Comparison of ENCODE assay signal across 18 mouse cellular contexts in genomic region chr17:27090068-27090467, GRCm38 (mm10). TPM values are rescaled to one million over a fixed set of nuclear protein-coding genes. Genes with fewer than 3 reads are reported as not detected.
A peak's percentile ranks its signal among the peaks of the same experiment; 100 is the strongest.
DNase-seq lines count a peak whose midpoint lies in the region; ATAC-seq and TF ChIP-seq lines count a peak whose summit lies in the region.
"Had no signal": no experiment of that assay in that cellular context is flagged by ENCODE, and none has a peak within 500 bp of the region (broad histone marks: within the 10 kb centered on the region; RNA-seq: fewer than 3 reads in every experiment).

No protein-coding gene starts in this region.

- no peaks in the 10 kb centered on the region for H3K9me3 ChIP-seq in intestine, embryonic 15.5 days
- no peaks in the 10 kb centered on the region for H3K9me3 ChIP-seq in intestine, postnatal 0 days (ENCODE audit: control insufficient read depth)
- no peaks in the 10 kb centered on the region for H3K9me3 ChIP-seq in limb, embryonic 11.5 days (ENCODE audit: control insufficient read depth, low read length)
- no peaks in the 10 kb centered on the region for H3K9me3 ChIP-seq in hindbrain, embryonic 12.5 days (replicated peaks)
- H3K9me3 ChIP-seq: embryonic facial prominence, embryonic 10.5 days; embryonic facial prominence, embryonic 12.5 days; forebrain, embryonic 13.5 days; forebrain, embryonic 15.5 days had no signal

- peak; percentile 55 for ATAC-seq in intestine, embryonic 15.5 days
- peak; percentile 58 for ATAC-seq in intestine, postnatal 0 days
- ATAC-seq in limb, embryonic 11.5 days (ENCODE audit: insufficient number of reproducible peaks, low FRiP score, low TSS enrichment, low read depth), result no peak
- no peak for ATAC-seq in hindbrain, embryonic 12.5 days (ENCODE audit: low FRiP score)
- ATAC-seq: forebrain, embryonic 13.5 days; forebrain, embryonic 15.5 days; forebrain, postnatal 0 days had no signal

- H3K27ac ChIP-seq in intestine, embryonic 15.5 days, result no peak overlapping the region
- H3K27ac ChIP-seq in intestine, postnatal 0 days (ENCODE audit: low read depth, low read length), result no peak overlapping the region; the same call in 1 of the 2 replicates
- no peak overlapping the region for H3K27ac ChIP-seq in limb, embryonic 11.5 days (replicated peaks; ENCODE audit: low read depth, low read length)
- no peak overlapping the region for H3K27ac ChIP-seq in hindbrain, embryonic 12.5 days
- H3K27ac ChIP-seq: embryonic facial prominence, embryonic 10.5 days; embryonic facial prominence, embryonic 12.5 days; forebrain, embryonic 13.5 days; forebrain, embryonic 15.5 days had no signal

- peaks cover under 1% of the 10 kb centered on the region; the same call in 1 of the 2 replicates for H3K4me1 ChIP-seq in intestine, embryonic 15.5 days (replicated peaks)
- H3K4me1 ChIP-seq in intestine, postnatal 0 days (replicated peaks; ENCODE audit: control insufficient read depth, insufficient read depth, low read length), result 0 out of 2 replicates have a peak, but pooled peaks cover 3% of the 10 kb centered on the region
- no peaks in the 10 kb centered on the region for H3K4me1 ChIP-seq in limb, embryonic 11.5 days (ENCODE audit: control insufficient read depth, insufficient read depth, low read length)
- no peaks in the 10 kb centered on the region for H3K4me1 ChIP-seq in hindbrain, embryonic 12.5 days
- H3K4me1 ChIP-seq: forebrain, embryonic 15.5 days had no signal

- 0 out of 2 replicates have a peak, but pooled peaks cover 12% of the 10 kb centered on the region for H3K36me3 ChIP-seq in intestine, embryonic 15.5 days
- peaks cover 77% of the 10 kb centered on the region for H3K36me3 ChIP-seq in intestine, postnatal 0 days (ENCODE audit: control insufficient read depth, insufficient read depth)
- H3K36me3 ChIP-seq in limb, embryonic 11.5 days (ENCODE audit: control insufficient read depth, insufficient read depth, low read length), result no peaks in the 10 kb centered on the region
- no peaks in the 10 kb centered on the region for H3K36me3 ChIP-seq in hindbrain, embryonic 12.5 days
- H3K36me3 ChIP-seq: forebrain, embryonic 15.5 days had no signal

- no peak overlapping the region for H3K4me2 ChIP-seq in intestine, embryonic 15.5 days (replicated peaks)
- no peak overlapping the region for H3K4me2 ChIP-seq in intestine, postnatal 0 days (replicated peaks; ENCODE audit: low read depth)
- no peak overlapping the region for H3K4me2 ChIP-seq in limb, embryonic 11.5 days (ENCODE audit: low read depth, severe bottlenecking)
- no peak overlapping the region for H3K4me2 ChIP-seq in hindbrain, embryonic 12.5 days (replicated peaks)
- H3K4me2 ChIP-seq: embryonic facial prominence, embryonic 12.5 days; forebrain, embryonic 13.5 days; forebrain, embryonic 15.5 days had no signal

- no peak overlapping the region for H3K9ac ChIP-seq in intestine, embryonic 15.5 days
- no peak overlapping the region for H3K9ac ChIP-seq in intestine, postnatal 0 days (ENCODE audit: low read depth, low read length)
- H3K9ac ChIP-seq in limb, embryonic 11.5 days (ENCODE audit: low read length), result peak overlapping the region; percentile 9; the same call in 1 of the 2 replicates
- no peak overlapping the region for H3K9ac ChIP-seq in hindbrain, embryonic 12.5 days
- H3K9ac ChIP-seq: embryonic facial prominence, embryonic 12.5 days; forebrain, embryonic 13.5 days; forebrain, embryonic 15.5 days; forebrain, postnatal 0 days had no signal

- DNase-seq in limb, embryonic 11.5 days (ENCODE audit: low spot score), result no peak
- DNase-seq in kidney, postnatal 25 days, result no peak
- DNase-seq: adrenal gland, adult 8-10 months; adrenal gland, postnatal 14 days; adrenal gland, postnatal 36 days; cerebellum, adult 11-12 months; cerebellum, adult 2 months; cerebellum, adult 9-10 months; cerebellum, postnatal 10 days; cerebellum, postnatal 25 days; forebrain, postnatal 0 days had no signal

- no peaks in the 10 kb centered on the region for H3K27me3 ChIP-seq in intestine, embryonic 15.5 days (replicated peaks)
- no peaks in the 10 kb centered on the region for H3K27me3 ChIP-seq in intestine, postnatal 0 days (replicated peaks; ENCODE audit: control insufficient read depth, insufficient read depth, low read length)
- H3K27me3 ChIP-seq in limb, embryonic 11.5 days (ENCODE audit: control insufficient read depth, insufficient read depth, low read length), result no peaks in the 10 kb centered on the region
- H3K27me3 ChIP-seq in hindbrain, embryonic 12.5 days, result no peaks in the 10 kb centered on the region
- H3K27me3 ChIP-seq: embryonic facial prominence, embryonic 12.5 days; forebrain, embryonic 13.5 days; forebrain, embryonic 15.5 days had no signal

- TF ChIP-seq CTCF in intestine, postnatal 0 days (IDR thresholded peaks at IDR 0.05; ENCODE audit: low read depth), result no peak

- WGBS in intestine, embryonic 15.5 days, result 68% methylated on average over 9 of the region's 9 CpGs
- WGBS in intestine, postnatal 0 days, result 53% methylated on average over 9 of the region's 9 CpGs
- WGBS in limb, embryonic 11.5 days, result 68% methylated on average over 9 of the region's 9 CpGs
- 79% methylated on average over 9 of the region's 9 CpGs for WGBS in hindbrain, embryonic 12.5 days

- no peak overlapping the region for H3K4me3 ChIP-seq in intestine, embryonic 15.5 days (replicated peaks)
- no peak overlapping the region for H3K4me3 ChIP-seq in intestine, postnatal 0 days (ENCODE audit: low read depth, low read length)
- H3K4me3 ChIP-seq in limb, embryonic 11.5 days (ENCODE audit: low read depth, low read length), result no peak overlapping the region
- no peak overlapping the region for H3K4me3 ChIP-seq in hindbrain, embryonic 12.5 days
- H3K4me3 ChIP-seq: embryonic facial prominence, embryonic 10.5 days; embryonic facial prominence, embryonic 12.5 days; forebrain, embryonic 13.5 days; forebrain, embryonic 15.5 days had no signal

RNA-seq across cellular contexts. Expression of gene Itpr3, which starts 33.0 kb away (rescaled TPM):
- polyA plus RNA-seq in intestine, embryonic 15.5 days (2015; fragmentation: Nextera tagmentation; extraction: Ambion mirVana), result 13.0 and 14.5 TPM in 2 replicates
- 6.1 and 7.2 TPM in 2 replicates for polyA plus RNA-seq in intestine, postnatal 0 days (2015; fragmentation: Nextera tagmentation; extraction: Ambion mirVana)
- 2.5 and 3.0 TPM in 2 replicates for polyA plus RNA-seq in limb, embryonic 11.5 days (2014; fragmentation: Nextera tagmentation; extraction: Ambion mirVana)
- polyA plus RNA-seq in hindbrain, embryonic 12.5 days (2016; fragmentation: Nextera tagmentation; extraction: Ambion mirVana), result 2.5 and 2.8 TPM in 2 replicates

RNA-seq across cellular contexts. Expression of gene Uqcc2, which starts 43.6 kb away (rescaled TPM):
- polyA plus RNA-seq in intestine, embryonic 15.5 days (2015; fragmentation: Nextera tagmentation; extraction: Ambion mirVana), result 266 and 272 TPM in 2 replicates
- 190 and 206 TPM in 2 replicates for polyA plus RNA-seq in intestine, postnatal 0 days (2015; fragmentation: Nextera tagmentation; extraction: Ambion mirVana)
- 383 and 387 TPM in 2 replicates for polyA plus RNA-seq in limb, embryonic 11.5 days (2014; fragmentation: Nextera tagmentation; extraction: Ambion mirVana)
- 263 and 312 TPM in 2 replicates for polyA plus RNA-seq in hindbrain, embryonic 12.5 days (2016; fragmentation: Nextera tagmentation; extraction: Ambion mirVana)

Comparison
In these comparisons a context has a peak if more than half of its experiments do, and no peak if none do; other contexts are left out.
1. ATAC-seq: peak in intestine, embryonic 15.5 days (single experiment) and intestine, postnatal 0 days (single experiment); none in limb, embryonic 11.5 days (single experiment) and hindbrain, embryonic 12.5 days (single experiment).